Mouse (Mus musculus) layer of hippocampus, adult 2 months (tissue): ENCODE measurements around the gene 1700102P08Rik. TPM values are rescaled to one million over a fixed set of nuclear protein-coding genes. Genes with fewer than 3 reads are reported as not detected.

Experiments used
- DNase-seq, 2 experiments: peaks; one replicate each; pipeline ENCODE4 v3.0.0; 2022; ENCODE audit warnings: low spot score in 2 of 2
- H3K27ac ChIP-seq: fragments of 200-600 bp; 2 replicates; pipeline ENCODE4 v1.8.1; 2022
- H3K4me3 ChIP-seq: fragments of 200-600 bp; 2 replicates; pipeline ENCODE4 v1.8.1; 2022; ENCODE audit warnings: mild to moderate bottlenecking
- CTCF ChIP-seq: fragments of 200-600 bp; conservative IDR thresholded peaks from 2 replicates; pipeline ENCODE4 v1.8.1; 2022; ENCODE audit warnings: antibody characterized with exemption, mild to moderate bottlenecking, moderate library complexity
- total RNA-seq, 2 experiments: library from RNA; stranded (reverse); gene quantifications; 2 replicates each; pipeline ENCODE4 v1.2.3; 2021

1700102P08Rik gene
- total RNA-seq, 2 experiments from 2014 or later = 2.3 to 3.3 TPM

DNA sequence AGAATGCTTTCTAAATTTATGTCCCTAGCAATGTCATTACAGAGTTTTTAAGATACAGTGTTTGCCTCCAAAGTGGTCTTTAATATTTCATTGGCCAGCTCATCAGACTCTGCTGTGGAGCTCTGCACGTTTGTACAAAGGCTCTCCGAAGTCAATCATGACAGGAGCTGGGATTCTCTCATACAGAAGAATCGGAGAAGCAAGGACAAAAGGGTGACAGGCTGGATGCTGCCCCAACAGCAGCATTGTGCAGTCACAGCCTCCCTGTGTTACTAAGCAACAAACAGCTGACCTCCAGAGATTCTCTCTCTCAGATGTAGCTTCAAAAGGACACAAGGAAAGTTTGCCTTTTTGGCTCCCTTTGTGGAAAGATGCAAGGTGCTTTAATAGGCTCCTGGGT is 43.6 kb downstream of the 1700102P08Rik start, which contains the start of gene BC048562:
BC048562 (plus strand) TSS at position 301 of the 400 bp plus-strand sequence.
- DNase-seq = no peak
- no peak within 1 kb of the TSS for H3K4me3 ChIP-seq
- H3K27ac ChIP-seq = no peak within 1 kb of the TSS
- TF ChIP-seq CTCF = no peak

DNA sequence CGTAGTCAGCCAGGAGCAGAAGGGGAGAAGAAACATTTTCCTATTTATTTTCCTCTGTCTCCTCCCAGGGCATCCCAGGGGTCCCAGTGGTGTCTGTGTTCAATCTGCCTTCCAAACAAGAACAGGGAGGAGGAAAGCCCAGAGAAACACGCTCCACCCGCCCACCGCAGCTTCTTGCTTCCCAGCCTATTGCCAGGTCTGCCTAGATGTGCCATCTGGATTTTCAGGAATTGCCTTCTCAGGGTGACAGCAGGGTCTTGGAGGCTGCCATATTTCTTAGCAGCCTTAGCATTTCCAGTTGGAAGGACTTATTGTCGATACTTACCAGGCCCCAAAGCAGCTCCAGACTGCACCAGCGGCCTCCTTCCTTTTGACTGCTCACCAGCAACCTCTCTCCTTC is 46.6 kb downstream of the 1700102P08Rik start:
- no peak for TF ChIP-seq CTCF
- DNase-seq = peak; percentile 51 to 55
- no peak overlapping the region for H3K4me3 ChIP-seq
- no peak overlapping the region for H3K27ac ChIP-seq

DNA sequence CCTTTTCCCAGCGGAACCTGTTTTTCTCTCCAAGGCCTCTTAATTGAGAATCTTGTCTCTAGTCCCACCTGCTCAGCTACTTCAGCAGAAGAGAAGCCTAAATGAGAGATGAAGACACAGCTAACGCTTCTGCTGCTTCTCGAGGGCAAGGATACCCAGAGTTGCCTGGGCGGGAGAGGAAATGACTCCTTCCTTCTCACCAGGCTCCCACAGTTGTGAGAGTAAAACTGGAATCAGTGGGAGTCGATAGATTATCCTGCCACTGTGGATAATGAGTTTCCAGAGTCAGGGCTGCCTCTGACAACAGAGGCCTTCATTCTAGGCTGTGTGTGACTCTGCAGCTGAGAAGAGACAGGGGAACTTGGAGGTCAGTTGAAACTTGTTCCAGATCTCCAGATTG is 47.9 kb downstream of the 1700102P08Rik start:
- TF ChIP-seq CTCF = no peak
- no peak overlapping the region for H3K4me3 ChIP-seq
- no peak overlapping the region for H3K27ac ChIP-seq
- no peak for DNase-seq

DNA sequence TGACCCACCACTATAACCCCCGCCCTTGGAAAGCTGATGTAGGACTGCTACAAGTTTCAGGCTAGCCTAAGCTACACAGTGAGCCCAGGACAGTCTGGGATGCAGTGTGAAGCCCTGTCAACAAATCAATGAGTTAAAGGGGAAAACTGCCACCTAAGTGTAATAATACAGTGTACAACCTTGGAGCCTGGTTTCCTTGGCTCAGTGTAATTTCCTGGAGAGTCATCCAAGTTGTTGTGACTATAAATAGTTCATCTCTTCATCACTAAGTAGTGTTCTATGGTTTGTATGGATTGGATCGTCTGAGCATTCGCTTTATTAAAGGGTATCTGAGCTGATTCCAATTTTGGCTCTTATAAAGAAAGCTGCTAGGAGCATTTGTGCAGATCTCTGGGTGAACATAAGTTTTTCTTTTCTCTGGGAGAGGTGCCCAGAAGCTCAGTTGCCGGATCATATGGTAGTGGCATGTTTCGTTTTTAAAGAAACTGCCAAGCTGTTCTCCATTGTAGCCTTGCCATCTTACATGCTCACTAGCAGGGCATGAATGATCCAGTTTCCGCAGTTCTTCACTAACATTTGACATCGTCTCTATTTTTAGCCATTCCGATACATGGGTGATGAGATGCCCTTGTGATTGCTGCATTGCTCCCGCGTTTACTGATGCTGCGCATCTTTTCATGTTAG is 48.8 kb downstream of the 1700102P08Rik start:
- peak; percentile 70 to 87 for DNase-seq
- TF ChIP-seq CTCF = no peak
- Histone ChIP-seq H3K27ac (0 out of 2 replicates have a peak overlapping the region, but pooled peaks have one; percentile 2), H3K4me3 (no peak overlapping the region)

DNA sequence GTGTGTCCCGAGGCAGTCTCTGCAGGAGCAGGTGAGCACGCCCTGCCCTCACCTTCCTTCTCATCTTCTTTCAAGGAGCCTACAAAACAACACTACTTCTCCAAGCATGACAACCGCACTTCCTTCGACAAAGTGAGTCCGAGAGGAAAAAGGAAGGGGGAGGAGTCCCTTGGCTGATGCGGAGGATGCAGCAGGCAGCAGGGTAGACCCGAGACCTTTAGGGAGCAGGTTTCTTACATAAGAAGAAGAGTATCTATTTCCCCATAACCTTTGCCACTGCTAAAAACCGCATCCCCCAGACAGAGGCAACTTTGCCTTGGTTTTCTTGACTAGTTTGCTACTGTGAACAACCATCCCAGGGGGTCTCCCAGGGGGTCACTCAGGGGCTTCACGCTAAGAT is 52.5 kb downstream of the 1700102P08Rik start:
- no peak for TF ChIP-seq CTCF
- Histone ChIP-seq H3K4me3 (no peak overlapping the region), H3K27ac (no peak overlapping the region)
- DNase-seq = no peak

DNA sequence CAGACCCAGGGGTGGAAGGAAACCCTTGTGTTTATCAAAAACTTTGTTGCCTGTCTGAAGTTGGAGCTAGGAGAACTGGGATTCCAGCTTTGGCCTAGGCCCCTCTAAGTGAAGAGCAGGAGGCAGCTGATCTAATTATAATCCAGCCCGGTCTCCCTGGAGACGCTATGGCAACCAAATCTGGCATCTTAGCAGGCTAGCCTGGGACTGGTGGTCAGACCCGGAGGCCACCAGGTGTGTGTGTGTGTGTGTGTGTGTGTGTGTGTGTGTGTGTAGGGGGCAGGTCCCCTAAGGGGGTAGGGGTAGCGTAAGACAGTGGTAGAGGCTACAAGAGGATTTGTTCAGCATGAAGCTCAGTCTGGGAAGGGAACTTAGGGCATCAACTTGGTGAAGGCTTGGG is 57.3 kb downstream of the 1700102P08Rik start:
- TF ChIP-seq CTCF = no peak
- Histone ChIP-seq H3K4me3 (peak overlapping the region; percentile 29; the same call in 1 of the 2 replicates), H3K27ac (peak overlapping the region; percentile 75)
- peak; percentile 56 to 66 for DNase-seq

DNA sequence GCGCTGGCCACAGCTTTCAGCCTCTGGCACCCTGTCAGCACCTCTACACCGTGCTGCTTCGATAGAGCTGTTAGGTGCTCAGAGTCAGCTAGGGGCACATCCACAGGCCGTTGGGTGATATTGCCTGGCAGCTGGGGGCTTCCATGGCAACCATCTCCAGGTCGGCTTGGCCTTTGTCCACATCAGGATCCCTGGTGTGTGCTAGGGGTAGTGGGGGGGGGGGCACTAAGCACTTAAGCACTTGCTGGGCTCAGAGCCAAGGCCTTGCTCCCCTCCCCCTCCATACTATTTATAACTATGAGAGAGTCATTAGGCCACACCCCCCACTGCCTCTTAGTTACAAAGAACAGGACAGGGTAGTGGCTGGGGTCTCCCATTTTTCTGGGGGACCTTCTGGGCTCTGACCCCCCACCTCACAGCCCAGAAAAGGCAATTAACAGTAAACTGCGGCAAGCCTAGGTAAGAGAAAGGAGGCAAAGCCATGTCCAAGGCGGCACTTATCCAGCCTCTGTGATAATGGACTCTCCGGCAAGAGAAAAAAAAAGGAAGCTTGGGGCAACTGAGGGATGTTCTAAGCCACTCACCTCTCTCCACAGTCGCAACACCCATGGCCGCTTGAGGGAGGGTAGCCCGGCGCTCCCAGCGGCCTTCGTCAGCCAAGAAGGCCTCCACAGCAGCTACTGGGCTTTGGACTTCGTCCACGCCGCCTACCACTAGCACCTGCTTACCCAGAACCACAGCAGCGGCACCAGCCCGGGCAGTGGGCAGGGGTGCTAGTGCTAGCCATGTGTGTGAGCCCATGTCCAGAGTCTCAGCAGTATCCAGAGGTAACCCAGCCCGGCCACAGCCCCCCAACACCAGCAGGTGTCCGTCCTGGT is 57.9 kb downstream of the 1700102P08Rik start:
- DNase-seq = no peak
- TF ChIP-seq CTCF = no peak
- peak overlapping the region; percentile 75 for H3K27ac ChIP-seq
- peak overlapping the region; percentile 0; the same call in 1 of the 2 replicates for H3K4me3 ChIP-seq

DNA sequence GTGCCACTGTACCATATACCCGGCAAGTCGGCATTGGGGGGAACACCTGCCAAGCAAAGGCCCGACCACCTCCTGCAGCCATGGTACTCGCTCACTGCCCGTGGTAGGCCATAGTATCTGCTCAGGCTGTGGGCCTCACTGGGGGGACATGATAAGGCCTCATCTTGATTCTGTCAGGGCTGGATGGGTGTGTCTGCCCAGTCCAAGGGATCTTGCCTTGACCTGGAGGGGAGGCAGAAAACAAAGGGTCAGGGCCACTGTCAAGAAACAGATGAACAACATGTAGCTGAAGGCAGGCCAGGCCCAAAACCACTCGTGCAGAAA is 58.5 kb downstream of the 1700102P08Rik start:
- peak overlapping the region; percentile 68; the same call in 1 of the 2 replicates for H3K4me3 ChIP-seq
- peak overlapping the region; percentile 75 for H3K27ac ChIP-seq
- TF ChIP-seq CTCF = no peak
- DNase-seq = no peak

DNA sequence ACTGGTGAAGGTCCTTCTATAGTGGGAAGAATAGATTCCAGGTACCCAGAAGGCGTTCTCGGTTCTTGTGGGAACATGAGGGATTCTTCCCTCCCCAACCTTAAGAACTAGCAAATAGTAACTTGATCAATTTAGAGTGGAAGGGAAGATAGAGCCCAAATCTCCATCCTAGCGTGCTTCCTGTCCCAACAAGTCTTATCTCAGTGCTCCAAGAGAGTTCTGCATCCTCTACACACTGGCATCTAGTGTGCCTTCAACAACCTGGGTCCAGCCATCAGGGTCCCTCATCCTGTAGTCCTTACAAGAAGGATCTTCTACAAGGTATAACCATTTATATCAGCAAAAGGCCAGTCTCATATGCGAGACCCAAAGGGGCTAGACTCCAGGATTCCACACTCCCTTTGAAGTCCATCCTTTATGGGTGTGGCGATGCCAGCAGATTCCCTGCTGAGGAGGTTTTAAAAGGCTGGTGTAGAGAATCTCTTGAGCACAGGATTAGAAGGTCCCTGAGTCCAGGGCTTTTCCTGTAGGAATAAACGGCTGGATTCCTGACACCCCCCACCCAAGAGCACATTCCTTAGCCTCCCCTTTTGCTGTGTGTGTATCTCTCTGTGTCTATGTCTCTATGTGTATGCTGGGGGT is 59.0 kb downstream of the 1700102P08Rik start:
- DNase-seq = no peak
- no peak for TF ChIP-seq CTCF
- peak overlapping the region; percentile 68 for H3K4me3 ChIP-seq
- H3K27ac ChIP-seq = peak overlapping the region; percentile 85

DNA sequence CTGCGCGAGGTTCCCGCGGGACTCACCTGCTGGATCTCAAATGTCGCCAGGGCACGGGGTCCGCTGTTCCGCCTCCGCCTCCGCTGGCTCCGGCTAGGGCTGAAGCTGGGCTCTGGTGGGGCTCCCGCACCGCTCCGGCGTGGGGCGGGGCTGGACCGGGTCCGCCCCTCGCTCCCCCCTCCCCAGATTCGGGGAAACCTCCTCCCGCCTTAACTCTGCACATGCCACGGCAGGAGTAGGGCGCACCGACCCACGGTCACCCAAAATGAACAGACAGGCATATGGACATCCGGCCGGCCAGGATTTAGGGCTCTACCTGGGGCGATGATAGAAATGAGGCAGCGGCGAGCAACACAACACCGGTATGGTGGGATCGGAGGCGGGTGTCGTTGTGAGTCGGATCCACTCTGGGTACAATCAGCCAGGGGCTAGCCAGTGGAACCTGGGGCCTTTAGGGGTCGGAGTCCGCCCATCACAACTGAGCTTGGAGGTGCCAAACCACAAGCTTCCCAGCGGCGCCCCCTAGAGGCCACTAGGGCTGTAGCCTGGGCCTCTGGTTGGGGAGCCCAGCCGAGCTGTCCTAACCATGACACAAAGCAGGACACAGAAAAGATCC is 59.8 kb downstream of the 1700102P08Rik start:
- DNase-seq = peak; percentile 82 to 89
- H3K27ac ChIP-seq = peak overlapping the region; percentile 85
- peak; percentile 100 for TF ChIP-seq CTCF
- peak overlapping the region; percentile 68 for H3K4me3 ChIP-seq

DNA sequence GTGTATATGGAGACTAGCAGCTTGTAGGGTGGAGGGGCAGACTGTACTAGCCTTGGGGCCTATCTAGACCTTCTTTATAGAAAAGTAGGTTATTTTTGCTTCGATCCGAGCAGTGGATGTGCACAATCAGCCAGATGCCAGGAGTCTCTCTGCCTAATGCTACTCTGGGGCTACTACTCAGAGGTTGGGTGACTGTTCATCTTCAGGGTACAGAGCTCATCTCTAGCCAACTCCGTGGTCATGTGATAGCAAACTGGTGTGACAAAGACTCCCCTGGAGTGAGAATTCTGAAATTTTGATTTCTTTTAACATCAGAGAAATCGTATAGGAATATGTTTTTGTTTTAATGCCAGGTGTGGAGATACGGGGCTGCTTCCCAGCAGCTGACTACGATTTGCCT is 60.3 kb downstream of the 1700102P08Rik start:
- Histone ChIP-seq H3K27ac (peak overlapping the region; percentile 85), H3K4me3 (peak overlapping the region; percentile 68)
- DNase-seq = no peak
- no peak for TF ChIP-seq CTCF

DNA sequence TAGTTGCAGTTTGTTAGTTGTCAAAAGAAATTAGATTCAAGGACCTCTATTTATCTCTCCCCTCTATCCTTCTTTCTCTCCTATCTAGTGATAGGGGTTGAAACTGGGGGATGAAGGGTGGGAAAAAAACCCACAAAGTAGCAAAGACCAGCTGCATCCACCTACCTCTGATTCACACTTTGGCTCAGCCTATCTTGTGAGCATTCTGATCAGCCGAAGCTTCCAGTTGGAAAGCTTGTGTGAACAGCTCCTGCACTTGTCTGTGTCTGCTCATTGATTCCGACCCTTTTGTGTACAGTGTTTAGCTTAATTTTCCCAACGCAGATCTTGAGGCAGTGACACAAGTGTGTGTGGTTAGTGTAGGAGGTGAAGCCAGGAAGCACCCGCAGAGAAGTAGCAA is 60.9 kb downstream of the 1700102P08Rik start:
- peak; percentile 30 to 51 for DNase-seq
- TF ChIP-seq CTCF = no peak
- H3K27ac ChIP-seq = peak overlapping the region; percentile 85
- H3K4me3 ChIP-seq = no peak overlapping the region; the same call in 1 of the 2 replicates

DNA sequence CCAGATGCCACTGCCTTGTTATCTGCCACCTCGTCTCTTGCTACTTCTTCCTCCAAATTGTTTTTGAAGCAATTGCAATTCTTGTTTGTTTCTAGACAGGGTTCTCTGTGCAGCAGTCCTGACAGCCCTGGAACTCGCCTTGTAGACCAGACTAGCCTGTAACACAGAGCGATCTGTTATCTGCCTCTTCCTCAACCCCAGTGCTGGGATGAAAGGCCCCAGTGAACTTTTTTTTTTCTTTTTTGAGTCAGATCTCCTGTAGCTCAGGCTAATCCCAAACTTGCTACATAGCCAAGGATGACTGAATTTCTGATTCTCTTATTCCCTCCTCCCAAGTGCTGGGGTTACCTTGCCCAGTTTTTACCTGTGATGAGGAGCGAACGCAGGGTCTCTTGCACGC is 61.8 kb downstream of the 1700102P08Rik start:
- Histone ChIP-seq H3K4me3 (no peak overlapping the region), H3K27ac (peak overlapping the region; percentile 85)
- no peak for DNase-seq
- no peak for TF ChIP-seq CTCF
